Mouse (Mus musculus): Measurements from ENCODE around the gene Sema3c.

Sema3c gene

GRCm38 (mm10) chr5:17647643-17648226 lies 73.7 kb downstream of the Sema3c start:
- in situ Hi-C loops (cut with MboI, MseI) = no loop called here

- in situ Hi-C loops (cut with MboI, MseI) = no loop called here
Measured at GRCm38 (mm10) chr5:17648865-17649542, 74.9 kb downstream of the Sema3c start.

GRCm38 (mm10) chr5:17661223-17661622 lies 87.1 kb downstream of the Sema3c start:
- in situ Hi-C loops (cut with MboI, MseI) = no loop called here

- in situ Hi-C loops (cut with MboI, MseI) = no loop called here
Measured at GRCm38 (mm10) chr5:17671356-17671755, 97.3 kb downstream of the Sema3c start.

- in situ Hi-C loops (cut with MboI, MseI) = loop anchor here (10.0 kb wide), 1 partner anchor 716 kb away; no protein-coding TSS in a partner anchor
Measured at GRCm38 (mm10) chr5:17680862-17681261, 106.8 kb downstream of the Sema3c start.

- in situ Hi-C loops (cut with MboI, MseI) = loop anchor here (10.0 kb wide), 1 partner anchor 724 kb away; no protein-coding TSS in a partner anchor
Measured at GRCm38 (mm10) chr5:17689121-17689520, 115.0 kb downstream of the Sema3c start.

GRCm38 (mm10) chr5:17689604-17690003 lies 115.5 kb downstream of the Sema3c start:
- in situ Hi-C loops (cut with MboI, MseI) = loop anchor here (10.0 kb wide), 1 partner anchor 725 kb away; no protein-coding TSS in a partner anchor

- in situ Hi-C loops (cut with MboI, MseI) = no loop called here
Measured at GRCm38 (mm10) chr5:17695366-17695765, 121.3 kb downstream of the Sema3c start.

- in situ Hi-C loops (cut with MboI, MseI) = no loop called here
Measured at GRCm38 (mm10) chr5:17698905-17699304, 124.8 kb downstream of the Sema3c start.

GRCm38 (mm10) chr5:17704160-17704559 lies 130.1 kb downstream of the Sema3c start:
- in situ Hi-C loops (cut with MboI, MseI) = no loop called here

GRCm38 (mm10) chr5:17707086-17707485 lies 133.0 kb downstream of the Sema3c start:
- in situ Hi-C loops (cut with MboI, MseI) = no loop called here

- in situ Hi-C loops (cut with MboI, MseI) = no loop called here
Measured at GRCm38 (mm10) chr5:17712374-17712773, 138.3 kb downstream of the Sema3c start.

- in situ Hi-C loops (cut with MboI, MseI) = no loop called here
Measured at GRCm38 (mm10) chr5:17715206-17715605, 141.1 kb downstream of the Sema3c start.

GRCm38 (mm10) chr5:17720011-17720410 lies 145.9 kb downstream of the Sema3c start:
- in situ Hi-C loops (cut with MboI, MseI) = no loop called here

- in situ Hi-C loops (cut with MboI, MseI) = no loop called here
Measured at GRCm38 (mm10) chr5:17724031-17724430, 149.9 kb downstream of the Sema3c start.

- in situ Hi-C loops (cut with MboI, MseI) = no loop called here
Measured at GRCm38 (mm10) chr5:17728047-17728446, 154.0 kb downstream of the Sema3c start.

- in situ Hi-C loops (cut with MboI, MseI) = no loop called here
Measured at GRCm38 (mm10) chr5:17739805-17740204, 165.7 kb downstream of the Sema3c start.

GRCm38 (mm10) chr5:17746520-17746919 lies 172.4 kb downstream of the Sema3c start:
- in situ Hi-C loops (cut with MboI, MseI) = no loop called here

GRCm38 (mm10) chr5:17747143-17747542 lies 173.1 kb downstream of the Sema3c start:
- in situ Hi-C loops (cut with MboI, MseI) = no loop called here

GRCm38 (mm10) chr5:17748293-17748692 lies 174.2 kb downstream of the Sema3c start:
- in situ Hi-C loops (cut with MboI, MseI) = no loop called here

GRCm38 (mm10) chr5:17753471-17754005 lies 179.5 kb downstream of the Sema3c start:
- in situ Hi-C loops (cut with MboI, MseI) = no loop called here

GRCm38 (mm10) chr5:17766006-17766677 lies 192.1 kb downstream of the Sema3c start:
- in situ Hi-C loops (cut with MboI, MseI) = loop anchor here (5.0 kb wide), 1 partner anchor 839 kb away; no protein-coding TSS in a partner anchor
